Mouse (Mus musculus) urinary bladder, postnatal 36 days (tissue): ENCODE results near the gene Zfp683.

Experiments
- DNase-seq, 2 experiments: peaks; one replicate each; pipeline ENCODE4 v3.0.0; 2022; ENCODE audit warnings: low spot score in 2 of 2, mixed read lengths in 1 of 2

Zfp683 gene

GRCm38 (mm10) chr4:134053538-134053937, at the start of gene Zfp683:
Gene Zfp683 (plus strand): TSS chr4:134053838.
- DNase-seq: no peak

GRCm38 (mm10) chr4:134005581-134006358, 47.9 kb upstream of the Zfp683 start:
- no peak for DNase-seq

GRCm38 (mm10) chr4:134006845-134007244, 46.8 kb upstream of the Zfp683 start:
- DNase-seq: no peak

- DNase-seq: no peak
Observed at GRCm38 (mm10) chr4:134009709-134010108, 43.9 kb upstream of the Zfp683 start.

GRCm38 (mm10) chr4:134011450-134012414, 41.9 kb upstream of the Zfp683 start:
- no peak for DNase-seq

GRCm38 (mm10) chr4:134012858-134013528, 40.6 kb upstream of the Zfp683 start:
- no peak for DNase-seq

GRCm38 (mm10) chr4:134016208-134016607, 37.4 kb upstream of the Zfp683 start:
- no peak for DNase-seq

- no peak for DNase-seq
Observed at GRCm38 (mm10) chr4:134016767-134017166, 36.9 kb upstream of the Zfp683 start.

GRCm38 (mm10) chr4:134017201-134017865, 36.3 kb upstream of the Zfp683 start:
- DNase-seq: no peak

- no peak for DNase-seq
Observed at GRCm38 (mm10) chr4:134018038-134018778, 35.4 kb upstream of the Zfp683 start.

GRCm38 (mm10) chr4:134018779-134019145, 34.9 kb upstream of the Zfp683 start, which contains the start of gene Lin28a:
Gene Lin28a (minus strand): TSS chr4:134018841.
- no peak for DNase-seq

GRCm38 (mm10) chr4:134019210-134019609, 34.4 kb upstream of the Zfp683 start:
- no peak for DNase-seq

- DNase-seq: no peak
Observed at GRCm38 (mm10) chr4:134019641-134020351, 33.8 kb upstream of the Zfp683 start.

- DNase-seq: peak; percentile 64 to 70
Observed at GRCm38 (mm10) chr4:134020621-134021020, 33.0 kb upstream of the Zfp683 start.

- DNase-seq: no peak
Observed at GRCm38 (mm10) chr4:134025802-134026201, 27.8 kb upstream of the Zfp683 start.

- peak; percentile 65 to 75 for DNase-seq
Observed at GRCm38 (mm10) chr4:134035953-134036352, 17.7 kb upstream of the Zfp683 start.

- DNase-seq: no peak
Observed at GRCm38 (mm10) chr4:134041317-134042123, 12.1 kb upstream of the Zfp683 start.

- DNase-seq: no peak
Observed at GRCm38 (mm10) chr4:134043041-134043440, 10.6 kb upstream of the Zfp683 start.

GRCm38 (mm10) chr4:134047648-134048047, 6.0 kb upstream of the Zfp683 start:
- DNase-seq: no peak
